Mouse (Mus musculus): ENCODE results near the gene Ube2f.
A peak's percentile ranks its signal among the peaks of the same experiment; 100 is the strongest.

Gene Ube2f

DNA sequence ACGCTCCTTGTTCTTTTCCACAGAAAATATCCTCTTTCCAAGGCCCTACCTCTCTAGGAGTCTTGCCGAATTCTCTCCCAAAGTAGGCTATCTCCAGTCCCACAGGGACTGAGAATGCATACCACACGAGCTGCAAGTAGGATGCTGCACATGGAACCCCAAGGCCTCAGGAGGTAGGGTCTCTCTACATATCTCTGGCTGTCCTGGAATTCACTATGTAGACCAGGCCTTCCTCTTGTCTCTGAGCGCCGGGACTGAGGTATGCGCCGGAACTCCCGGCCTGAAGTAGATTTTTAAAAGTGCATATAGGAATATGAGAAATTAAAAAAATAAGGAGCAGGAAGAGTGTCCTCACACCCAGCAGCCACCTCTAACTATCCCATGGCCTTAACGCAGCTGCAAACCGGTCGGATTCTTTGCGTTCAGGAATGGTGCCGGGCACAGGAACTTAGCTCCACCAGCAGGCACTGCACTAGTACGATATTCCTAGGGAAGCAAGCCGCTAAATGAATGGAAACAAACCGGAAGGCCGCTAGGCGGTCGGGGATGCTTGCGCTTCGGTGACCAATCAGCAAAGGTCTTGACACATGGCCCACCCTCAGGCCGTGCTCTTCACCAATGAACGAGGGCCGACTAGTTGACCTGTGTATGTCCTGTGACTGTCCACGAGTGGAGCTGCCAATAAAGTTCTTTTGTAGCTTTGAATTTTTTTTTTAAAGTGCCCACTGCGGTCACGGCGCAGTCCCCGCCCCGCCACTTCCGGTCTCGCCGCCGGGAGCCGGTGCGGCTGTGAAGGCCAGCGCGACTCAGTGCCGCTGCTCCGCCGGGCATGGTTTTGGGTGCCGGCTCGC, at the start of gene Ube2f:
Gene Ube2f (plus strand): TSS at position 741 of the 851 bp plus-strand sequence.
- peak; percentile 78 for DNase-seq (ENCODE audit: low spot score)

DNA sequence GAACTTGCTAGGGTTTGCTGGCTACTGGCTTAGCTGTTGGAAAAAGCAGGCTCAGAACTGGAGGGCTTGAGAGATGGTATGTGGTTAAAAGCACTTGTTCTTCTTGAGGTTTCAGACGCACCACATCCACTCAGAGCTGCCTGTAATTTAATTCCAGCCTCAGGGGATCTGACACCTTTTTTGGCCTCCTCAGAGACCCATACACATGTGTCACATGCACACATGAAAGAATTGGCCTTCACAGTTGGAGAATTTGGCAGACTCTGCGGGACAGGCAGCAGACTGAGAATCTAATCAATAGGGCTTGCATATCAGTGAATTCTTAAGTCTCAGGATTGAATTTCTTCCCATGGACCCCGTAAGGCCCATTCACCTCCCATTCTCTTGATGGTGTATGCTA, 49.0 kb upstream of the Ube2f start:
- DNase-seq (ENCODE audit: low spot score), result no peak

DNA sequence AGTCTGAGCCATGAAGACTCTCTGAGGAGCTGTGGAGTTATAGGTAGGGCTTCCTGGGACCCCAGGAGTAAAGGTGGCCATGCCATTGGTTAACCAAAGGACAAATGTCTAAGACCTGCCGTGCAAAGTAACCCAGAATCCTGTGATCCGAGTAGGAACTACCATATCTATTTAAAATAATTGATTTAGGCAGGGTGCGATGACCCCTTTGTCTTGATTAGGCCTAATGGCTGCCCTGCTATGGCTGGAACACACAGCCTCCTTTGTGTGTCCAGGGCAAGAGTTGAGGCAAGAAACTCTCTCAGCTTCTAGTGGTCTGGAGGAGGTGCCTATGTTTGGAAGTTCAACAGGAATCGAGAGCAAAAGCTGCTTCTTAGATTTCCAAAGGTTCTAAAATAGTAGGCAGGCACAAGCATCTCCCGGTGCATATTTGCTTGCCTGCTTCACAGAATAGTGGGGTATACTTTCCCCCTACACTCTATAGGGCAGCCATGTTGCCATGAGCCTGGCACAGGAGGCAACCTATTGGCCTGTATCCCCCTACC, 45.8 kb upstream of the Ube2f start:
- no peak for DNase-seq (ENCODE audit: low spot score)

DNA sequence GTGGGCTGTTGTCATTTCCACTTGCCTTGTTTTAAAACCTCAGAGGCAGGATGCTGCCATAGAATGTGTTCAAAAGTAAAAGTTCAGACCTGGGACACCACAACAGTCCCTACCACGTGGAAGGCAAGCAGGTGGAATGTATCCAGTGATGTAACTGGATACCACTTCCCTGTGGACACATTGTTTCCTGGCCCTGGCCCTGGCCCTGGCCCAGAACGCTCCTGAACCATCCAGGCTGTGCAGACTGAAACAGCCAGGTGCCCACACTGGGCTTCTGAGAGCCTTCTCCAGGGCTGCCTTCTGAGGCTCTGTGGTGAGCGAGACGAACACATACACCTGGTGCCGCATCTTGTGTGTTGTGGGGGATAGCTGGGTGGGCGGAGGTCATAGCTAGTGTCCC, 44.5 kb upstream of the Ube2f start:
- no peak for DNase-seq (ENCODE audit: low spot score)

DNA sequence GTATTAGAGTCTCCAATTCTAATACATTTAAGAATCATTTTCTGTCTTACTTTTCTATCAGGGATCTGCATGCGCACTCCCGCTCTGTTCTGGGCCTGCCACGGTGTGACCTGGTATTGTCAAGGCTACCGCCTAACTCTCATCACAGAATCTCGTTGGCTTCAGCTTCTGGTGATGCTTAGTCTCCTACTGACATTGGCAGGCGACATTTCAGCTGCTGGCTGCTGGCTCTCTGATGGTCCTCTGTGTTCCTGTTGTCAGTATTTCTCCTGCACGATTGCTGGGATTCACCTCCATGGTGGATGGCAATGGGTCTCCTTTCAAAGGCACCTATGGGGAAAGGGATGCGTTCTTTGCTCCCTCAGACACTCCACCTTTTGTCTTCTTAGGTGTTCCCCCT, 43.8 kb upstream of the Ube2f start:
- DNase-seq (ENCODE audit: low spot score), result no peak

DNA sequence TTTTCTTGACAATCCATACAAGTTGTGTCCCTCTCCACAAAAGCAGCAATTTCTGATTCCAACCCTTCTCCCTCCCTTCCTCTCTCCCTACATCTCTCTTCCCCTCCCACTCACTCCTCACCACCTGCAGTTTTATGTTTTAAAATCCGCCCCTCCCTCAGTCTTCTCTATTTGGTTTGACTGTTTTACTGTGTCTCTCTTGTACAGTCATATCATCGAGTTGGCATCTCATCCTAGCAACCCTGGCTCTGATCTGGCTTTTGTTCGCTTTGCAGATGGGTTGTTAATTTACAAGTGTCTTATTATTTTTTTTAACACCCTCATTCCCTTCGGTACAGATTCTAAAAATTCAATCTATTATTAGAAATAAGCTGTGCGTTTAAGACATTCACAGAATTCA, 43.2 kb upstream of the Ube2f start:
- no peak for DNase-seq (ENCODE audit: low spot score)

DNA sequence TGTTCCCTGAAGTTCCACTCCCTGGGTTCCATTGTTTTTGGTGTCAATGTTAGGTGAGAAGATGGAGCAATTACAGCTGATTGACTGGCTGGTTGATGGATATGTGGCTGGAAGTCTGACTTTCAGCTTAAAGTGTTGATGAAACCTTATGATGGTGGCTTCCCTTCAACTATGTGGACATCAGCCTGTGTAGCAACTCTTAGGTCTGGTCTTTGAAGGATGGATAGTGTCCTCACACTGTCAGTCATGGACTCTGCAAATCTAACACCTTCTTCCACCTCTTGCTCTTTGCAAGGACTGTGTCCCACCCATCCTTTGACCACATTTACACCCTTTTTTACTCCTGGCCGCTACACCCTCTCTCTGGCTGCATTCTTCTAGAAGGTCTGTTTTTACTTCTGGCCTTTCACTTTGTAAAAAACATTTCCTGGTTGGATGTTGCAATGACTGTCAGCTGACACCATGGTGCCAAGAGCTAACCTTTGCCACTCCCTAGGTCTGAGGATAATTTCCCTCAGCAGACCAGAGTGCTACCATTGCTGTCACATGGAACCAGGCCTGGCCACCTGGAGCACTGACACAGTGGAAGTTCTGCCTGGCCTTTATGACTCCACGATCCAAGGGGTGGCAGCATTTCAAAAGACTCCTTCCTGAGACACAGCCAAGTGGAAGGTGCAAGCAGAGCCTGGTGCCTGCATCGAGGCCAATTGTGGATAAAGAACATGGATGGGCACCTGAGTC, 42.6 kb upstream of the Ube2f start:
- DNase-seq (ENCODE audit: low spot score), result no peak

DNA sequence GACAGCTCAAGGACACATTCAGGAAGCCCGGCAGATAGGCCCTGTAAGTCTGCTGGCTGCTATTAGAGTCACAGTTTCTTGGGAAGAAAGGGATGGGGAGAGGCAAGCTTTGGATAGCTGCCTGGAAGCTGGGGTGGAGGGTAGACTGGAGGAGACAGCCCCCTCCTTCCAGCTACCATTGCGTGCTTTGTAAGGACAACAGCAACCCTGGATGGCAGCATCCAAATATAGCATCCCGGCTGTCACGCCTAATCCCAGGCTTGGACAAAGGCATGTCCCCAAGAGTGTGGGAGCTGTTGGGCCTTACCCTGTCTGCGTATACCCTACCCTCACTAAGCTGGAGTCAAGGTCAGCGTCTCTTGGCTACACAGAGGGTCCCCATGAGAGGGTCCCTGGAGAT, 40.8 kb upstream of the Ube2f start:
- DNase-seq (ENCODE audit: low spot score), result no peak

DNA sequence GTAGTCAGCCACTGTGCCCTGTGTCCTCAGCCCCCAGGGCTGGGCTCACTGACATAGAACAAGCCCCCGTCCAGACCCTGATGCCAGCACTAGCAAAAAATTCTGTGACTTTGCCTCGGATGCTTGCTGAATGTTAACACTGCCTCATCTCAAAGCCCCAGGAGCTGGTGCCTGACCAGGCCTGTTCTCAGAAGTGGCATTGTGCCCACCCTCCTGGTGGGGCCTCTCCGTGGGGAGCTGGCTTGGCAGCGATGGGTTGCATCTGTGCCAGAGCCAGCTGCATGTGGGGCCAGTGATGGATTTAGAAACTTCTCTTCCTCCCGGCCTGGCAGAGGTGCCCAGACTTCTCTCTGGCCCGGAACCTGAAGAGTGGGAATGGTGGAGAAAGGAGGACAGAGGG, 40.3 kb upstream of the Ube2f start:
- DNase-seq (ENCODE audit: low spot score), result peak; percentile 51

DNA sequence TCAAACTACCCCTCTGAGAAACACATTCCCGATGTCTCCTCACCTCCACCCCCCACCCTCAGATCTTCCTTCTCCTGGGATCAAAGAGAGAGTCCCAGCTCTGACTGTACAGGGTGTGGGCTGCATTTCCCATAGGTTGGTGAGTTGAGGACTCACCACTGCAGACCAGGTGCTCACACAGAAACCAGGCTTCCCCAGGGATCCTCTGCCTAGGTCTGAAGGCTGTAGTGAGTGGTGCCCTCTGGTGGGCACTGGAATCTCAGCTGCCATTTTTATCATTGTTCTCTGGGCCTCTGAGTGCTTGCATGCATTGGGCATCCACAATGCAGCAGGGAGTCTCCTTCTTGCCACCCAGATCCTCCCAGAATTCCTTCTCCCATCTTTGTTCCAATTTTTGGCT, 39.0 kb upstream of the Ube2f start:
- peak; percentile 33 for DNase-seq (ENCODE audit: low spot score)

DNA sequence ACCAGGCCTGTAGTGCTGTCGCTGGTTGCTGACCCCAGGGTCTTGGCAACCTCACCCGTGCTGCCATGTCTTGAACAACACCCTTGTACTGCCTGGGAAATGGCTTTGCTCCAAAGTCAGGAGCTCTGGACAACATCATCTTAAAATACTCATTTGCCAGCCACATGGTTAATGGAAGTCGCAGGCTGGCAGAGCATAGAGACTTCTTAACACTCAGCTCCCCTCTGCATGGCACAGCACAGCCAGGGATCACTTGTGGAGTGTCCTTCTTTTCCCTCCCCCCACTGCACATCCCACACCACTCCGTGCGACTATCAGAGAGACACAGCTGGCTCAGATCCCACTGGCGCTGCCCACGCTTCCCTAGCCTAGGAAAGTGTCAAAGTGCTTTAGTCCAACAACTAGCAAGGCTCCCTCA, 38.5 kb upstream of the Ube2f start:
- DNase-seq (ENCODE audit: low spot score), result peak; percentile 31

DNA sequence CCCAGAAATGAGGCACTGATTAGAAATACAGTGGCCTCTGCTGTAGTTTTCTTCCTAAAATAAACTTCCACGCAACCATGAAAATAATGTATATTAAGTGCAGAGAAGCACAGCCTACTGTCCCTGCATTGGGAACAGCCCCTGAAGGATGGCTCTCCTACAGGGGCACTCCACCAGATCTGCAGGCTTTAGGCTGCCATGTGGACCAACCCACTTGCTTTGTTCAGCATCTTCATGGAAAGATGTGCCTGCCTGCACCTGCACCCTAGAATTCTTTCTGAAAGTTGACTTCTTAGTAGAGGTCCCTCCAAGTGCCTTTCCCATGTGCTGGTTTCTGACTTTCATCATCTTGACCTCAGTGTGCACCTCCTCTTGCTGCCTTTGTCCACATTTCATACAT, 34.8 kb upstream of the Ube2f start:
- DNase-seq (ENCODE audit: low spot score), result no peak

DNA sequence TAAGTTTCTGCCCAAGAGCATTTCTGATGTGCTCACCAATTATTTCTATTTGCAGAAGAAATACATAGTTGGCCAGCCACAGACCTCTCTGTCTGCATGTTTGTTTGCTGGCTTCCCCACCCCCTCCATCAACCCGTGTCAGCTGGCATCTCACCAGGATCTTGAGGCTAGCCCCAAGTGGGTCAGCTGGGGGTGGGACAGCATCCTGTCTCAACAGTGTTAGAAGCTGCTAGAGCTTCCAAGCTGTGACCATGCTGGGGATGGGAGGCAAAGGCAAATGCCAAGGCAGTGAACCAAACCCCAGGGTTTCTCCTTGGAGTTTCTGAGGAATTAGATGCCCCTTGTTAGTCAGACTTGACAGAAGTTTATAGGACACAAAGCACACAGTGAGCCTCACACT, 34.1 kb upstream of the Ube2f start:
- no peak for DNase-seq (ENCODE audit: low spot score)

DNA sequence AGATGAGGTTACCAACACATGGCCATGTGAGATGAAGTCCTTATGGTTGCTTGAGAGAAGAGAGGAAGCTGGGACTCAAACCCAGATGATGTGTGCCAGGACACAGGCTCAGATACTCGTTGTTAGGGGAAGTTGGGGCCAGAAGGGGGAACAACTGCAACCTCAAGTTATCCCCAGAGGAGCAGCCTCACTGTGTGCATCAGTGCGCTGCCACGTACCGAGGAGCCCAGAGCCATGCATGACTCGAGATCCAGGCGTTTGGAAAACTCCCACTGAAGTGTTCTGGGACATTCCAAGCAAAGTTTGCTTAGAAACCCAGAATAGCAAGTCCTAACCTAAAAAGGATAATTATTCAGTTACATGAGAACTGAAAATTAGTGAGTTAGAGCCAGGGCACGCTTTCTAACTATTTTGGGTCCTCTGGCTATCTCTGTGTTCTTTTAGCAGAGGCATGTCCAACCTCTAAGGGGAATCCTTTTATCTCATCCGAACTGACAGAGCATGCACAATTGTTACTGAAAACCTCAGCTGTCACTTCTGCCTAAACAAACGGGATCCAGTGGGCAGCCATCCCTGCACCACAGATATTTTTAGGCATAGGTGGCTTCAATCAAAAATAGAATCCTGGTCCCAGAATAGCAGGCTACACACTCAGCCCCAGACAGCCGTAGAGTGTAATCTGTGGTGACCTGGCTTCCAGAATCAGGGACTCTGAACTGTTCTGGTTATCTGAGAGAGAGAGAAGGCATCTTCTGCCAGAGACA, 33.4 kb upstream of the Ube2f start:
- DNase-seq (ENCODE audit: low spot score), result no peak

DNA sequence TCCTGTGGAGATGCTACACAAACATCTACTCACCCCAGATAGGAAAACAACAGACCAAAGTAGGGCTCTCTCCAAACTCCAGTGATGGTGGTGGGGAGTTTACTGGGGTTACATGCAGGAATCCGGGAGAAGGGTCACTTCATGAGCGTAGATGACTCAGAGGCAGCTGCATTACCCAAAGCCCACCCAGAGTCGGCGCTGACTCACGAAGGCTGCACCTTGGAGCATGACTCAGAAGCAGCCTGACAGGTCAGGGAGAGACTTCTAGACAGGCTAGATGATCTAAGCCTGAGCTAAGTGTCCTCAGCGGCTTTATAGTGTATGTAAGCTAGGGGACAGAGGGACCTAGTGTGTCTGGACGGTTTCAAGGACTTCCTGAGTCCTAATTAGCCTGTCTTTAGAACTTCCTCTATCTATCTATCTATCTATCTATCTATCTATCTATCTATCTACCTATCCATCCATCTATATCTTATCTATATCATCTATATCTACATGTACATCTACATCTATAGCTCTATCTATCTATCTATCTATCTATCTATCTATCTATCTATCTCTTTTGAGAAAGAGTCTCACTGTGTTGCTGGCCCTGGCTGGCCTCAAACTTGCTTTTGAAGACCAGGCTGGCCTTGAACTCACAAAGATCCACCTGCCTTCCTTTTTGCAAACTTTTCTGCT, 30.3 kb upstream of the Ube2f start:
- no peak for DNase-seq (ENCODE audit: low spot score)

DNA sequence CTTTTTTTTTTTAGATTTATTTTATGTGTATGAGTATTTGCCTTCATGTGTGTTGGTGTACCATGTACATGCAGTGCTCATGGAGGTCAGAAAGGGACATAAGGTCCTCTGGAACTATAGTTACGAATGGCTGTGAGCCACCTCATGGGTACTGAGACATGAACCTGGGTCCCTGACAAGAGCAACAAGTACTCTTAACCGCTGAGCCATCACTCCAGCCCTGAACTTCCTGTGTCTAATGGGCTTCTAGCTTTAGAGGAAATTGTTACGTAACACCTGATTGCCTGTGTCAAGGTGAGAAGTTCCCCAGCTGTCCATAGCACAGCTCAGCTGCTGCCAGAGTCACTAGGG, 29.8 kb upstream of the Ube2f start:
- DNase-seq (ENCODE audit: low spot score), result no peak

DNA sequence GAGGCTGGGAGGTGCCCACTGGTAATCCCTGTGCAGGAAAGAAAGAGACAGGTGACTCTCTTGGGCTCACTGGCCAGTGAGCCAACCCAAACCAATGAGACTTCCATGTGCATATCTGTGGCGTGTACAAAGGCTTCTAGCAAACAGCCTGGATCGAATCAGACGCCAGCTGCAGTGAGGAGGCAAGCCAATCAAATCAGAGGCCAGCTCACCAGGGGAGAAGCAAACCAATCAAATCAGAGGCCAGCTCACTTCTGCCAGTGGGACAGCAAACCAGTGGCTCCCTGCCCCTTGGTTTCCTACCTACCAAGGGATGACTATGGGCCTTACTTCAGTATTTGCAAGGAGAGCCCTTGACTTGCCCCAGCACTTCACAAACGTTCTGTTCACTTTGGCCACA, 23.5 kb upstream of the Ube2f start:
- DNase-seq (ENCODE audit: low spot score), result no peak

DNA sequence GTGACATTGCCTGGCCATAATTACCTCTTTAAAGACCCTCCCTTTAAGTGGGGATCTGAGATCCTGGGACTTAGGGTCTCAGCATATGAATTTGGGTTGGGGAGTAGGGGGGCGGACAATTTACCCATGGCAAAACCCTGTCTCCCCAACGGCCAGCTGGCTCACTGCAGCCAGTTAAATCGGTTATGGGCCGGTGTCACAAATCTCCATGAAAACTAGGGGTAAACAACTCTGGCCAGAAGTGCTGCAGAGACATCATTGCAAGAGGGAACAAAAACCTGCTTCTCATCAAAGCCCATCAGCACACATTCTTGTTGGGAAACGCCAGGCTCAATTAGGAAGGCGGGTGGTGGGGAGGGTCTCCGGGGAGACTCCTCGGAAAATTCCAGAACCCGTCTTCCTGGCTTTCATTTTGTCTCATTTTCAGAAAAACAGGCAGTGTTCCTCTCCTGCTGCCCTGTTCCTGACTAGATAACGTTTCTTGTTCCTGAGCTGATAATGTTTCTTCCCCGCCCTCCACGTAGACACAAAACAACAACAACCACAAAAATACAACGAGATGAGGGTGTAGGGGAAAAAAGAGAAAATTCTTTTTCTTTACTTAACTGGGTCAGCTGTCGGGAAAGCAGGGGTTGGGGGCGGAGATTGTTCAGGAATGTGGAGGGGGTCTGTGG, 22.6 kb upstream of the Ube2f start:
- no peak for DNase-seq (ENCODE audit: low spot score)

DNA sequence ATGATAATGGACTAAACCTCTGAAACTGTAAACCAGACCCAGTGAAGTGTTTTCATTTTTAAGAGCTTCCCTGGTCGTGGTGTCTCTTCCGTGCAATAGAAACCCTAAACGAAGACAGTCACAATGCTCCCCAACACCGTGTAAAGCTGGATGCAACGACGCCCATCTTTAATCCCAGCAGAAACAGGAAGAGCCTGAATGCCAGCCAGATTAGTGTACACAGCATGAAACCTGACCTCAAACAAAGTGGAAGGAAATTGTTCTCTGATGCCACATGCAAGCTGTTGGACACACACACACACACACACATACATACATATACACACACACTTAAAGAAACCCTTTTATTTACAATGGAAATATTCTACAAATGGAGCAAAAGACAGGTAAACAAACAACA, 19.0 kb upstream of the Ube2f start:
- no peak for DNase-seq (ENCODE audit: low spot score)

DNA sequence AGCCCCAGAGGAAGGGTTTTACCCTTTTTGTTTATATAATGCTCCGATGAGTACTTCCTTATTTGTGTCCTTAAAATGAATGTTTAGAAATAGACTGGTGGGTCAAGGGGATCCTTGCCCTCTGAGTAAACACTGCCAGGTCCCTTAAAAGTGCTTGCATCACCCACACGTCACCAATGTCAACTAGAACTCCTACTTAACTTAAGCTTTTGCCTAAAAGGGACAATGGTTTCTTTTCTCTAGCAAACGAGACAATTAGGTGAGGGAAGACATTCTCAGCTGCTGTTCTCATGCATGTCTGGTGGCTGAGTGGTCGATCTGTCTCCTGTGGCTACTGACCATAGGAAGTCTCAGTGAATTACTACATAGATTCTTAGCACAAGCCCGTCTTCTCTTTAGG, 18.2 kb upstream of the Ube2f start:
- DNase-seq (ENCODE audit: low spot score), result no peak

DNA sequence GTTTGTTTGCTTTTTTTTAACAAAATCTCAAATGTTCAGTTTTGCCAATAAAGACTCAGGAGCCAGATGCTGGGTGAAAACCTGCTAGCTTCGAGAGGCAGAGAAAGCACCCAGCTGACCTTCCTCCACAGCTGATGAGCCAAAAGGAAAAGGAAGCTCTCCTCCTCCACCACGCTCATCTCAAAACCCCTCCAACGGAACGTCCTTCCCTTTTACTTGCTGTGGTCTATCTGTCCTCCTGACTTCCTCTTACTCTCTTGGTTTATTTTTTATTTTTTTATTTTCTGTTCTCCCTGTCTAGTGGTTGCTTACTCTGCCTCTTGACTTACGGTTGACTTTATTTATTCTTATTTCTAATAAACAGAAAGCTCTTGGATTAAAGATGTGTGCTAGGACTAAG, 14.7 kb upstream of the Ube2f start:
- no peak for DNase-seq (ENCODE audit: low spot score)

DNA sequence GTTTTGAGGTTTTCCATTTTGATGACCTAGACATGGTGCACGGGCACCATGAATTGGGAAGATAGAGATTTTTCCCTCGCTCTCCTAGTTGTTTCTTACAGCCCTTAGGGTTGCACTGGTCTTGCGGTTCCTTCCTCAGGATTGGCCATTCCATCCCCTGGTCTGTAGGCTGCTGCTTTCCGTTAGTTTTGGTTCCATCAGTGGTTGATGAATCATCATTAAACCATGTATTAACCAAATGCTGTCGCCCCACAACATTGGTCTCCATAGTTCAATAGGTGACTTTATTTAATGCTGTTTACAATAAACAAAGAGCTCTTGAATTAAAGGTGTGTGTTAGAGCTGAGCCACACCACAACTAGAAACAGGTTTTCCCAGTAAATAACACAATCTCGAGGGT, 12.4 kb upstream of the Ube2f start:
- DNase-seq (ENCODE audit: low spot score), result no peak

All from ovary, postnatal 14 days (tissue).